Mouse (Mus musculus): Measurements from ENCODE around the gene Neil3. TPM values are rescaled to one million over a fixed set of nuclear protein-coding genes. Genes with fewer than 3 reads are reported as not detected.
"Not testable (repeated sequence)": the region's sequence is repeated elsewhere in the genome, so short reads cannot be mapped to it uniquely, and the experiment has no call there.

The Neil3 gene
- total RNA-seq, 2 experiments from 2014 or later: 0.16 to 0.80 TPM

GRCm38 (mm10) chr8:53562441-53563040 is 76.3 kb downstream of the Neil3 start:
- intact Hi-C loops (cut with DNase I): no loop called here
- no peak for DNase-seq (ENCODE audit: low spot score in 2 of 2)

- DNase-seq (ENCODE audit: low spot score in 2 of 2): no peak
- intact Hi-C loops (cut with DNase I): no loop called here
Observed at GRCm38 (mm10) chr8:53539585-53539984, 99.3 kb downstream of the Neil3 start.

GRCm38 (mm10) chr8:53538049-53538448 is 100.8 kb downstream of the Neil3 start:
- intact Hi-C loops (cut with DNase I); DNase-seq (ENCODE audit: low spot score in 2 of 2): not testable (repeated sequence)

Other genes with a start within 250 kb of the Neil3 start
- 1 to 10 TPM; 5.9 to 7.4 TPM for gene Aga, start 127.3 kb downstream of the Neil3 start, total RNA-seq (2021)